11 mouse cellular contexts compared by ENCODE assay signal in the genomic region with DNA sequence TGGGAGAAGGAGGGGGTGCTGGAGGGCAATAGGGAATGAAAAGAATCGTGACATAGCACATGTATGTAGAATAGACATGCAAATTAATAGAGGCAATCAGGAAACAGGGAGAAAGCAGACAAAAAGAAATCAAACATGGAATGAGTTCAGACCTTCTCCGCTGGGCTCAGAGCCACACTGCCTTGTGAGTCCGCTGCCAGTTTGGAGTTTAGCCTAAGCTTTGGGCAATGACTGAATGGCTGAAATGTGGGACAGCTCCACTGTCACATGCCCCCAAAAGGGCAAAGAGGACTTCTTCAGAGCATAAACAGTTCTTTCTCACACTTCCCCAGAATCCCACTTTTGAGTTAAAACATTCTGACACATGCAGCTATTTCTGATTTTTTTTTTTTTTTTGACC.
DNase-seq lines count a peak whose midpoint lies in the region; ATAC-seq lines count a peak whose summit lies in the region.
"Had no signal": no experiment of that assay in that cellular context is flagged by ENCODE, and none has a peak within 500 bp of the region (broad histone marks: within the 10 kb centered on the region; RNA-seq: fewer than 3 reads in every experiment).

No protein-coding gene starts in this region.

- H3K9ac ChIP-seq in heart, embryonic 11.5 days (ENCODE audit: low read depth, low read length) = no peak overlapping the region
- H3K9ac ChIP-seq: heart, embryonic 15.5 days; liver, embryonic 14.5 days; stomach, embryonic 15.5 days had no signal

- no peak overlapping the region for H3K27ac ChIP-seq in heart, embryonic 11.5 days (ENCODE audit: low read depth, low read length)
- H3K27ac ChIP-seq: heart, embryonic 15.5 days; liver, embryonic 14.5 days; stomach, embryonic 15.5 days had no signal

- no peak overlapping the region for H3K4me3 ChIP-seq in heart, embryonic 11.5 days (ENCODE audit: low read depth, low read length)
- H3K4me3 ChIP-seq: heart, embryonic 15.5 days; stomach, embryonic 15.5 days had no signal

- intact Hi-C loops in left cerebral cortex, postnatal 14 days (cut with DNase I) = no loop called here

- 77% methylated on average over 3 of the region's 3 CpGs for WGBS in heart, embryonic 11.5 days (ENCODE audit: insufficient replicate concordance)

- H3K36me3 ChIP-seq in heart, embryonic 11.5 days (ENCODE audit: control insufficient read depth, insufficient read depth, low read length) = no peaks in the 10 kb centered on the region
- H3K36me3 ChIP-seq: heart, embryonic 15.5 days; stomach, embryonic 15.5 days had no signal

- no peak for ATAC-seq in heart, embryonic 11.5 days (replicated peaks; ENCODE audit: insufficient number of reproducible peaks, low FRiP score, low TSS enrichment)
- no peak for ATAC-seq in activated CD4-positive, CD25-positive, alpha-beta regulatory T cell, adult 4 months

- no peaks in the 10 kb centered on the region; the same call in 1 of the 2 replicates for H3K4me1 ChIP-seq in heart, embryonic 11.5 days (ENCODE audit: control insufficient read depth, insufficient read depth, low read length)

- no peaks in the 10 kb centered on the region for H3K9me3 ChIP-seq in heart, embryonic 11.5 days (replicated peaks; ENCODE audit: control insufficient read depth, low read length)
- H3K9me3 ChIP-seq: heart, embryonic 15.5 days; stomach, embryonic 15.5 days had no signal

- no peaks in the 10 kb centered on the region for H3K27me3 ChIP-seq in heart, embryonic 11.5 days (ENCODE audit: control insufficient read depth, insufficient read depth, low read length)
- H3K27me3 ChIP-seq: heart, embryonic 15.5 days; stomach, embryonic 15.5 days had no signal

- no peak overlapping the region for H3K4me2 ChIP-seq in heart, embryonic 11.5 days
- H3K4me2 ChIP-seq: heart, embryonic 15.5 days; stomach, embryonic 15.5 days had no signal

- DNase-seq in heart, adult 11 months = peak; percentile 83
- DNase-seq in brain, adult 2 months (ENCODE audit: low read depth, low spot score) = peak; percentile 57
- peak; percentile 39 for DNase-seq in gastrocnemius, postnatal 10 days
- DNase-seq in left cerebral cortex, postnatal 14 days (ENCODE audit: low spot score in 2 of 2) = peak; percentile 44 to 62
- peak; percentile 78 to 79 for DNase-seq in right cerebral cortex, postnatal 10 days (ENCODE audit: low spot score in 2 of 2)
- DNase-seq in MN1 (ENCODE audit: low spot score) = no peak
